Mouse (Mus musculus) ES-Bruce4 (cell line): ENCODE measurements around the gene Polk.

Source experiments
- CTCF ChIP-seq: IDR thresholded peaks from one replicate; pipeline ENCODE4 v1.8.1; 2011; ENCODE audit warnings: low read depth, low read length
- POLR2A ChIP-seq: IDR thresholded peaks from one replicate; pipeline ENCODE4 v1.8.1; 2011; ENCODE audit warnings: low read length; ENCODE audit not compliant: insufficient read depth

- no peak for TF ChIP-seq CTCF
- TF ChIP-seq POLR2A = no peak
Measured at GRCm38 (mm10) chr13:96527022-96527421, 15.4 kb downstream of the Polk start.
